Mouse (Mus musculus) G1E (cell line): ENCODE measurements around the gene Ankle1.

Experiments
- CTCF ChIP-seq: IDR thresholded peaks from 2 replicates; pipeline ENCODE4 v1.5.1; 2012; ENCODE audit warnings: low read depth, low read length, inconsistent platforms, mixed read lengths
- GATA1 ChIP-seq: IDR thresholded peaks from 2 replicates; pipeline ENCODE4 v1.6.1; 2012; ENCODE audit warnings: borderline replicate concordance, low read length, inconsistent platforms, mixed read lengths
- TAL1 ChIP-seq: conservative IDR thresholded peaks from 2 replicates; pipeline ENCODE4 v1.6.1; 2012; ENCODE audit warnings: low read depth, low read length, inconsistent platforms, mixed read lengths

- no peak for TF ChIP-seq GATA1
- TF ChIP-seq CTCF = no peak
- TF ChIP-seq TAL1 = no peak
Observed at GRCm38 (mm10) chr8:71372427-71372826, 33.4 kb upstream of the Ankle1 start.
